ENCODE assay signal across 18 mouse cellular contexts in the genomic region with DNA sequence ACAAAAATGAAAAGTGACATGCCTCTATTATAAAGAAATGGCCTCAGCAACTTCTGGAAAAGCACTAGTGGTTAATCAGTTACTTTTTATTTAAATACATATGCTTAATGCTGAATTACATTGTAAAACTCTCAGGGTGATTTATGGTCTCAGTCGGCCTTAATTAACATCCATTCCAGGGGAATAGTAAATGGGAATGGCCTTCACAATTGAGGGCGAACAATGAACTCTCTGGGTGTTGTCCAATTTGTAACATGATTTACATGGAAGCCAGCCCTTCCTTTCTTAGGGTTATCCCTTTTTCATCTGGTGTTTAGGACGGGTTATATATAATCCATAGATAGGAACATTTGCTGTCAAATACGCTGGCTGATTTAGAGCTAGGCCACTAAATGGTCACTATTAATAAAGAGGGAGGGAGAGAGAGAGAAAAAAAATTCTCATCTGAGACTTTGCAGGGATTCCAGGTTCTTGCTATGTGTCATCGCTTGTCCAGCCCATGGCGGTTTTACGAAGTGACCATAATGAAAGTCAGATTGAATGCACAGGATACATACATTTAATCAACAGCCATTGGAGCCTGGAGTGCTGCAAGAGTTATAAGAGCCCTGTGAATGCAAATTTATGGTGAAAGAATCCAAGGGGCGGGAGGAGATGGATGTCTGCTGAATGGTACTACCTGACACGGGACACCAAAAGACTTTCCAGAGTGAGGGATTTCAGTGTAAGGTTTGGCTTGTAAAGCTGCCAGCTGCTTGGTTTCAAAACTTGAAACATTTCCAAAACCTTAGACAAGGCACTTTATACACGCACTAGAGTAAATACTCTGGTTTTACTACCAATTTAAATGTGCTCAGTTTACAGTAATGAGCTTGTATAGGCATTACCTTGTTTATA. TPM values are rescaled to one million over a fixed set of nuclear protein-coding genes. Genes with fewer than 3 reads are reported as not detected.
DNase-seq lines count a peak whose midpoint lies in the region; ATAC-seq and TF ChIP-seq lines count a peak whose summit lies in the region.
"Had no signal": no experiment of that assay in that cellular context is flagged by ENCODE, and none has a peak within 500 bp of the region (broad histone marks: within the 10 kb centered on the region; RNA-seq: fewer than 3 reads in every experiment).

No protein-coding gene starts in this region.

- no peak overlapping the region for H3K27ac ChIP-seq in kidney, adult 2 months (ENCODE audit: insufficient read depth, low read depth, low read length)
- no peak overlapping the region for H3K27ac ChIP-seq in neural tube, embryonic 11.5 days (ENCODE audit: low read depth, low read length)
- H3K27ac ChIP-seq in limb, embryonic 12.5 days = no peak overlapping the region
- H3K27ac ChIP-seq: heart, embryonic 15.5 days; hindbrain, embryonic 13.5 days; left cerebral cortex, adult 2 months; liver, embryonic 12.5 days had no signal

- DNase-seq in kidney, adult 2 months = peak; percentile 8
- DNase-seq in kidney, postnatal 4 days = no peak
- DNase-seq in neural tube, embryonic 11.5 days (ENCODE audit: low spot score) = no peak
- no peak for DNase-seq in neural tube, embryonic 10.5 days (ENCODE audit: extremely low spot score, low spot score)
- no peak for DNase-seq in right cerebral cortex, postnatal 14 days
- DNase-seq in MN1 (ENCODE audit: low spot score) = no peak
- DNase-seq: adrenal gland, postnatal 36 days; cerebellum, postnatal 36 days; gastrocnemius, postnatal 25 days; kidney, postnatal 14 days; thymus, adult 18-20 months had no signal

- H3K4me1 ChIP-seq in kidney, adult 2 months (ENCODE audit: control insufficient read depth, insufficient read depth, low read length) = no peaks in the 10 kb centered on the region
- H3K4me1 ChIP-seq in neural tube, embryonic 11.5 days (ENCODE audit: control insufficient read depth, insufficient read depth, low read length) = no peaks in the 10 kb centered on the region
- H3K4me1 ChIP-seq in limb, embryonic 12.5 days (replicated peaks) = peaks cover 14% of the 10 kb centered on the region
- H3K4me1 ChIP-seq: heart, embryonic 15.5 days; liver, embryonic 12.5 days had no signal

- H3K9me3 ChIP-seq in neural tube, embryonic 11.5 days (ENCODE audit: control insufficient read depth, low read length) = no peaks in the 10 kb centered on the region
- no peaks in the 10 kb centered on the region for H3K9me3 ChIP-seq in limb, embryonic 12.5 days
- H3K9me3 ChIP-seq: heart, embryonic 15.5 days; hindbrain, embryonic 13.5 days; liver, embryonic 12.5 days had no signal

- TF ChIP-seq CTCF in kidney, adult 2 months (conservative IDR thresholded peaks at IDR 0.05; ENCODE audit: insufficient read depth, insufficient read length, low read depth, low read length) = no peak

- 51% methylated on average over 10 of the region's 10 CpGs for WGBS in kidney, adult 2 months
- WGBS in neural tube, embryonic 11.5 days = 37% methylated on average over 10 of the region's 10 CpGs
- WGBS in limb, embryonic 12.5 days = 26% methylated on average over 10 of the region's 10 CpGs

- H3K4me2 ChIP-seq in neural tube, embryonic 11.5 days (ENCODE audit: low read depth) = no peak overlapping the region
- no peak overlapping the region; the same call in 1 of the 2 replicates for H3K4me2 ChIP-seq in limb, embryonic 12.5 days
- H3K4me2 ChIP-seq: heart, embryonic 15.5 days; hindbrain, embryonic 13.5 days; liver, embryonic 12.5 days had no signal

- no peaks in the 10 kb centered on the region; the same call in 1 of the 2 replicates for H3K27me3 ChIP-seq in kidney, adult 2 months (replicated peaks; ENCODE audit: control insufficient read depth, insufficient read depth, low read length)
- H3K27me3 ChIP-seq in neural tube, embryonic 11.5 days (ENCODE audit: control insufficient read depth, insufficient read depth, low read length) = no peaks in the 10 kb centered on the region
- peaks cover 42% of the 10 kb centered on the region for H3K27me3 ChIP-seq in limb, embryonic 12.5 days
- H3K27me3 ChIP-seq: heart, embryonic 15.5 days; hindbrain, embryonic 13.5 days had no signal

- TF ChIP-seq POLR2A in kidney, adult 2 months (IDR thresholded peaks at IDR 0.05; ENCODE audit: low read depth, low read length) = no peak

- H3K9ac ChIP-seq in neural tube, embryonic 11.5 days (ENCODE audit: low read length) = no peak overlapping the region
- H3K9ac ChIP-seq in limb, embryonic 12.5 days (replicated peaks) = no peak overlapping the region
- H3K9ac ChIP-seq: heart, embryonic 15.5 days; hindbrain, embryonic 13.5 days; liver, embryonic 12.5 days had no signal

- no peaks in the 10 kb centered on the region for H3K36me3 ChIP-seq in kidney, adult 2 months (ENCODE audit: control insufficient read depth, insufficient read depth, low read length)
- no peaks in the 10 kb centered on the region for H3K36me3 ChIP-seq in neural tube, embryonic 11.5 days (ENCODE audit: control insufficient read depth, insufficient read depth, low read length)
- H3K36me3 ChIP-seq in limb, embryonic 12.5 days = no peaks in the 10 kb centered on the region
- H3K36me3 ChIP-seq: heart, embryonic 15.5 days; hindbrain, embryonic 13.5 days; liver, embryonic 12.5 days had no signal

- ATAC-seq in neural tube, embryonic 11.5 days (ENCODE audit: insufficient read depth, low FRiP score, low TSS enrichment) = peak; percentile 23; the same call in 1 of the 2 replicates
- peak; percentile 76 for ATAC-seq in limb, embryonic 12.5 days (ENCODE audit: insufficient number of reproducible peaks, insufficient read depth, low FRiP score, low TSS enrichment, low read depth)
- ATAC-seq: activated CD4-positive, CD25-positive, alpha-beta regulatory T cell, adult 4 months; forebrain, embryonic 16.5 days; liver, embryonic 12.5 days had no signal

- no peak overlapping the region for H3K4me3 ChIP-seq in kidney, adult 2 months (ENCODE audit: insufficient read depth, low read depth, low read length)
- no peak overlapping the region for H3K4me3 ChIP-seq in neural tube, embryonic 11.5 days (ENCODE audit: low read depth, low read length)
- H3K4me3 ChIP-seq in limb, embryonic 12.5 days (replicated peaks) = no peak overlapping the region
- H3K4me3 ChIP-seq: heart, embryonic 15.5 days; hindbrain, embryonic 13.5 days; left cerebral cortex, adult 2 months; liver, embryonic 12.5 days had no signal

RNA-seq across cellular contexts. Expression of a gene that starts 26.2 kb away (rescaled TPM):
- polyA plus RNA-seq in kidney, adult 2 months (2012; rRNA removed) = 8.7 and 9.0 TPM in 2 replicates
- polyA plus RNA-seq in neural tube, embryonic 11.5 days (2014; fragmentation: Nextera tagmentation; extraction: Ambion mirVana) = 88.1 and 108 TPM in 2 replicates
- polyA plus RNA-seq in limb, embryonic 12.5 days (2016; fragmentation: Nextera tagmentation; extraction: Ambion mirVana) = 103 and 123 TPM in 2 replicates
- polyA plus RNA-seq: activated CD4-positive, CD25-positive, alpha-beta regulatory T cell, adult 4 months had no signal
